Mouse (Mus musculus): ENCODE results near the gene Pou3f1.
A peak's percentile ranks its signal among the peaks of the same experiment; 100 is the strongest.

The Pou3f1 gene

GRCm38 (mm10) chr4:124656518-124656853 lies at the start of gene Pou3f1:
TSS of gene Pou3f1 (plus strand) at chr4:124656807.
- DNase-seq: no peak

DNA sequence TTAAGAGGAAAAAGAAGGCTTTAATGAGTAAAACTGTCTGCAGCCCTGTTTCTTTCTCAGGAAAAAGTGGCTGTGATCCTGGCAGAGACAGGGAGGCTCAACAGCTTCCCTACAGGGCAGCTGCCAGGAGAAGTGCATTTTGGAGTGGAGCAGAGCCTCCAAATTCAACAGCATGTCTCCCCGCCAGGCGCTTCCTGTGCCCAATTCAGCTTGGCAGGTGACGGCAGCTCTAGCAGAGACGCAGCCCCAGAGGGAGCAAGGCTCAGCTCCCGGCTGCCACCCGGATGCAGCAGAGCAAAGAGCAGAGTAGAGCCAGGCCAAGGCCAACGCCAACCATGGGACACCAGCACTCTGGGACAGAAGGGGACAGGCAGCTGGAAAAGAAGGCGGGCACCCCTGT lies 49.4 kb upstream of the Pou3f1 start:
- no peak for DNase-seq

DNA sequence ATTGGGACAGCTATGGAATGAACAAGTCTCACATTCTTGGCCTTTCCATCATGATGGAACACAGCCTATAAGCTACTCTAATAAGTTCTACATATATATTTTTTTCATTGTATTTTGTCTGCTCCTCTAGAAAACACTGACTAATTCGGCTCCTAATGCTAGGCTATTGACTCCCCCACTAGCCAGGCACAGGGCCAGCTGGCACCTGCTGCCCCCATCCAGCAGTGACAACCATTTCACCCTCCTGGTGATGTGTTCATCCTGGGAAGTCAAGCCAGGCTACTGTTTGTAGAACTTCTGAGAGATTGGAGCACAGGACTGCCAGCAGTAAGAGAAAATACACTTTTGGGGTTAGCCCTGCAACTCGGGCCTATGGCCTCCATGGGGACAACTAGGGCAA lies 46.5 kb upstream of the Pou3f1 start:
- DNase-seq: no peak

DNA sequence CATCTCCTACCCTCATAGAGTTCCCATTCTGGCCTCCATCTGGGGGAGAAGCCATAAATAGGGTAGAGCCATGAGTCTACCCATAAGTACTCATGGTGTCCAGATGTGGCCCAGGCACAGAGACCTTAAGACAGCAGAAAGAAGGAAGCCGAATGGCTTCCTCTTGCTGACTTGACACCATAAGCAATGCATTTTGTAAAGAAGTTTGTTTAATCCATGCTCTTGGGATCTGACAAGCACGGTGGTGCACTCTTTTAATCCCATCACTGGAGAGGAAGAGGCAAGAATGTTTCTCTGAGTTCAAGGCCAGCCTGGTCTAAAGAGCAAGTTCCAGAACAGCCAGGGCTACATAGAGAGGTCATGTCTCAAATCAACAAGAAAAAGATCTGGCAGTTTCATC lies 45.9 kb upstream of the Pou3f1 start, which contains the start of gene 3100002H09Rik:
3100002H09Rik (minus strand) TSS at position 101 of the 400 bp plus-strand sequence.
- DNase-seq: no peak

DNA sequence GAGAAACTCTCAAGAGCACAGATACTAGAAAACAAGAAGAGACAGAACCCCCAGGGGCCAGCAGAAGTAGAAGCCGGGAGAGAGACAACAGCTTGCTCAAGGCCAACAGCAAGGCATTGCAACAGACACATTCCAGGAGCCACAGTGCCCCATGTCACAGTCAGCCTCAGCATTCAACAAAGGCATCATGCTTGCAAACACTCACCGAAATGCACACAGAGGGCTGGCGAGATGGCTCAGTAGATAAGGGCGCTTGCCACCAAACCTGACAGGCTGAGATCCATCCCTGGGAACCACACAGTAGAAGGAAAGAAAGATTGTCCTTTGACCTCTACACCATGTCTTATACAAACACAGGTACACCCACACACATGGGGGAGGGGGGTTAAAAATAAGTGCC lies 44.8 kb upstream of the Pou3f1 start:
- no peak for DNase-seq

GRCm38 (mm10) chr4:124614189-124614588 lies 42.4 kb upstream of the Pou3f1 start:
- DNase-seq: no peak

GRCm38 (mm10) chr4:124615406-124615960 lies 41.1 kb upstream of the Pou3f1 start:
- no peak for DNase-seq

DNA sequence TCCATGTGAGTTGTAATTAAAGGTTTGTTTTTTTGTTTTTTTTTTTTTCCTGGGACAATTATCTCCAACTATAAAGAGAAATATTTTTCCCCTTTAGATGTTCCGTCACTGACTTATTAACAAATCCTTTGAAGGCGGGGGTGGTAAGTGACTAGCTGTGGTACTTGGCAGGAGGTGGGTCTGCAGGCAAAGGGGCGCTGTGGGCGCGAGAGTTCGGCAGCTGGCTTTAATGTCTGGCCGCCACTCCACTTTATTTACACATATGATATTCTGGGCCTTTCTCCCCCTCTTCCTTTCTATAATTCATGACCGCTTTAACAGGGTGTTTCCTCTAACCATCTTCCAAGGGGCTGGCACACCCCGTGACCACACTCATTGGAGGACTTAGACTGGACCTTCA lies 40.6 kb upstream of the Pou3f1 start:
- no peak for DNase-seq

- no peak for DNase-seq
These were observed 40.0 kb upstream of the Pou3f1 start for GRCm38 (mm10) chr4:124616636-124617035.

GRCm38 (mm10) chr4:124618599-124618998 lies 38.0 kb upstream of the Pou3f1 start:
- no peak for DNase-seq

GRCm38 (mm10) chr4:124621406-124621805 lies 35.2 kb upstream of the Pou3f1 start:
- no peak for DNase-seq

DNA sequence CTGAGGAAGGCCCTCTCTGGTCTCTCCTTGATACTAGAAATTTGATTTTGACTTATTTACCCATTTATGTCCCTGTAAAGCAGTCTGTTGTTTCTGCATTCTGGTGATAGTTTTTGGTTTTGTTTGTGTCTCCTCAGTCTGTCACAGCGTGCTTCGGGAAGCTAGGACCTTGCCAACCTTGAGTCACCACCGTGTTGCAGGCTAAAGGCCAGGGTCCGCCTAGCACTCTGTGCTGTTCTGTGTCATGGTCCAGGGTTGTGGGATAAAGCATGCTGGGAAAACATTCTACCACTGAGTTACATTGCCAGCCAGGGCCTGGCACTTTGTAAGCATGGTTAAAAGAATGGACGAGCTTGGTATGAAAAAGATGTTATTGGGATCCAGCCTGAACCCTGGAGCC lies 34.0 kb upstream of the Pou3f1 start:
- DNase-seq: no peak

- DNase-seq: peak; percentile 12
These were observed 32.5 kb upstream of the Pou3f1 start for GRCm38 (mm10) chr4:124624111-124624581.

DNA sequence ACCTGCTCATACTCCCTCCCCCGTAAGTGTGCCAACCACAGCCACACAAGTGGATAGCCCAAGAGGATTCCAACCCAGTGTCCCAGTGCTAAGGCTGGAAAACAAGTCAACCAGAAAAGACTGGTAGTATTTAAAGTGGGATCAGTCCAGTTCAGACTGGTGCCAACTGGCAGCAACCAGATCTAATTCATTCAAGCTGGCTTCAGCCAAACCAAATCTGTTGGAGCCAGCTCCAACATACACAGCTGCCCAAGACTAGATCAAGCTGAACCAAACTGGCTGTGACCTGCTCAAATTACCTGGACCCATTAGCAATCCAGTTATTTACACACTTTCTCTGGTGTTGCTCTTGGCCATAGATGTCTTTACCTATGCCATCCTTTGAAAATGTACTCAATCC lies 29.8 kb upstream of the Pou3f1 start:
- no peak for DNase-seq

DNA sequence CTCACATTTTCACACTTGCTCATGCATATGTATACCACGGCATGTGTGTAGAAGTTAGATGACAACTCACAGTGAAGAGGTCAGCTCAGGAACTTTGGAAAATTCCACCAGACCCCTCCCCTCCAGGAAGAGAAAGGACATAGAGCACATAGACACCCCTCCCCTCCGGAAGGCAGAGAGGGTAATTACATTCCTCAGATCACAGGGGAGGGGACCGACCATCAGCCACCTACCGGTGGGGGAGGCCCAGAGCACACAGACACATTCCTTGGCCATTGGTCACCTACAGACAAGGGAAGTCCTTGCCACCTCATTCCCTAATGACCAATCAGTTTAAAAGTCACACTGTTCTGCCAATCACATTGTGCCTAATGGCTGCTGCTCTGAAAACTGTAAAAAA lies 25.2 kb upstream of the Pou3f1 start:
- no peak for DNase-seq

- DNase-seq: no peak
These were observed 23.8 kb upstream of the Pou3f1 start for GRCm38 (mm10) chr4:124632856-124633255.

DNA sequence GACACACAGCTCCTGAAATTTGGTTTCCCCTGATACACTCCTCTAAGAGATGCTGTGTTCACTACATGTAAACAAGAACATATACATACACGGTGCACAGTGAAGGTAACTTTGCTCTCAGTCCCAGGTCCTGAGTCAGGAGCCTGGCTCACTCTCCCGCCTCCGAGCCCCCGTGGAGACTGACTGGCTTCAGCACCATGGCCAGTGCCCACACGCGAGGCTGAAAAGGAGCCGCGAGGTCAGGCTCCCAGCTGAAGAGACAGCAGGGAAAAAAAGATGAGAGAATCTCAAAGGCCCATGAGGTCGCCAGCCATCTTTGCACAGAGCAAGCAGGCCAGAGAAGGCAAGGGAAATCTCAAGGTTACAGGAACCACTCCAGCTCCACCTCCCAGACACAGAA lies 23.3 kb upstream of the Pou3f1 start:
- DNase-seq: no peak

DNA sequence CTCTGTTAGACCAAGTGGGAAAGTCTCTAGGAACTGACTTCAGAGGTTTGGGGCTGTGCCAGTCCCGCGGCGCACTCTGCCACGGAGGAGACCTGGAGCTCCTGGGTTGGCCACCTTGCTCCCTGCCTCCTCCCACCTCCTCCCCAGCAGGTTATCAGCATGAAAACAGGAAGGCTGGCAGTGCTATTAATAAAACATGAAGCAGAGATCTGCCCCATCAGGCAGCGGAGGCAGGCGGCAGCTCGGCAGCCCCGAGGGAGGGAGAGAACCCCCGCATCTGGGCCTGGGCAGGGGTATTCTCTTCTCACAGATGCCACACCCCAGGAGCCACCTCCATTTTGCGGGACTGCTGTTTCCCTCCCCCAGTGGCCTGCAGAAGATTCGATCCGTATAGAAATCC lies 16.9 kb upstream of the Pou3f1 start:
- no peak for DNase-seq

DNA sequence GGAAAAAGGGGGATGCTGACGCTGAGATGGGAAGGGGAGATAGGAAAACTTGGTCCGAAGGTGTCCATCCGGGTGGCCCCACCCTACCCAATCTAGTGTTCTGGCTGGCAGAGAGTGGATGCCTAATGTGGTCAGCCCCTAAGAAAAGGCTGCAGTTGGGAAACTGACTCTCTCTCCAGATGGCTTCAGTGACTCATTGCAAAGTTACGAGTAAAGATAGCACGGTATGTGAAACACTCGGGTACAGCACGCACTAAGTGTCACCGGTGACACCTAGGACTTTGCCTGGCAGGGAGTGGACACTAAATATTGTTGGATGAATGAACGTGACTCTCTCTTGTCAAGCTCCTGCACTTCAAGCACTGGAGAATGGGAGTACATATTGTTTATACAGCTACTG lies 12.7 kb upstream of the Pou3f1 start:
- no peak for DNase-seq

- no peak for DNase-seq
These were observed 11.6 kb upstream of the Pou3f1 start for GRCm38 (mm10) chr4:124644974-124645433.

DNA sequence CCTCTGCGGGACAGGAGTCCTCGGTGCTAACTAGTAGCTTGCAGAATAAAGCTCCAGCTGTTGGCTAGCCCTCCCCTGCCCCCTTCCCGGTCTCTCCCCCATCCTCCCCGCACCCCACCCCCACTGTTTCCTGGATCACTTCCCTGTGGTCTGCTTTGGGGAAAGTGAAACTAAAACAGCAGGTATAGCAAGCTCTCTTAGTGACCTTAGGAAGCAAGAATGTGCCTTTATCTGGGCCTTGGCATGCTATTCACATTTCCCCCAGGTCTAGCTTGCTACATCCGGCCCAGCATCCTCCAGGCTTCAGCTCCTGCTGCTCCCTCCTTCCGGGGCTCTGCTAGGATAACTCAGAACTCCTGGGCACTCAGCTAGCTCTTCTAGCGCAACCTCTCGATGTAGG lies 10.0 kb upstream of the Pou3f1 start:
- no peak for DNase-seq

GRCm38 (mm10) chr4:124647909-124648308 lies 8.7 kb upstream of the Pou3f1 start:
- DNase-seq: no peak

- no peak for DNase-seq
These were observed 3.7 kb upstream of the Pou3f1 start for GRCm38 (mm10) chr4:124652886-124653285.

GRCm38 (mm10) chr4:124656854-124657650 lies 445 bp downstream of the Pou3f1 start:
- peak; percentile 38 for DNase-seq

- DNase-seq: no peak
These were observed 1.2 kb downstream of the Pou3f1 start for GRCm38 (mm10) chr4:124657781-124658180.

Measured in cerebellum, adult 8-10 months (tissue).